Mouse (Mus musculus) gastrocnemius, postnatal 36 days (tissue): ENCODE data around the gene Cdk2ap2. TPM values are rescaled to one million over a fixed set of nuclear protein-coding genes. Genes with fewer than 3 reads are reported as not detected.
"Not testable (repeated sequence)": the region's sequence is repeated elsewhere in the genome, so short reads cannot be mapped to it uniquely, and the experiment has no call there.

ENCODE experiments used
- DNase-seq, 2 experiments: peaks; one replicate each; pipeline ENCODE4 v3.0.0; 2022
- intact Hi-C: fragments of 180-260 bp; cut with DNase I; formaldehyde crosslinking; loops from one replicate; pipeline ENCODE4 v1.15.1; 2025
- total RNA-seq, 2 experiments: library from RNA; stranded (reverse); gene quantifications; 2 replicates each; pipeline ENCODE4 v1.2.3; 2021

Gene Cdk2ap2
- total RNA-seq, 2 experiments from 2014 or later = 20.0 to 22.3 TPM

- intact Hi-C loops = no loop called here
Measured at GRCm38 (mm10) chr19:4129462-4129861, 32.5 kb downstream of the Cdk2ap2 start.

GRCm38 (mm10) chr19:4130106-4130505 lies 33.1 kb downstream of the Cdk2ap2 start:
- no peak for DNase-seq
- intact Hi-C loops = loop anchor here (2.0 kb wide), 1 partner anchor 51 kb away; no protein-coding TSS in a partner anchor

More at GRCm38 (mm10) chr19:4129462-4129861, 32.5 kb downstream of the Cdk2ap2 start:
- no peak for DNase-seq

- DNase-seq = no peak
- intact Hi-C loops = loop anchor here (2.0 kb wide), 1 partner anchor 52 kb away; no protein-coding TSS in a partner anchor
Measured at GRCm38 (mm10) chr19:4131075-4131474, 34.1 kb downstream of the Cdk2ap2 start.

GRCm38 (mm10) chr19:4131768-4132167 lies 34.8 kb downstream of the Cdk2ap2 start:
- intact Hi-C loops = loop anchor here (2.0 kb wide), 1 partner anchor 53 kb away; no protein-coding TSS in a partner anchor
- no peak for DNase-seq

GRCm38 (mm10) chr19:4134354-4134753 lies 37.4 kb downstream of the Cdk2ap2 start:
- no peak for DNase-seq
- intact Hi-C loops = no loop called here

GRCm38 (mm10) chr19:4135229-4135962 lies 38.4 kb downstream of the Cdk2ap2 start:
- intact Hi-C loops = loop anchor here (5.0 kb wide), 1 partner anchor 38 kb away; the partner anchor contains the start of genes Cdk2ap2 and Pitpnm1
- DNase-seq = not testable (repeated sequence)

- not testable (repeated sequence) for DNase-seq
- intact Hi-C loops = loop anchor here (5.0 kb wide), 1 partner anchor 39 kb away; the partner anchor contains the start of genes Cdk2ap2 and Pitpnm1
Measured at GRCm38 (mm10) chr19:4135963-4136345, 39.0 kb downstream of the Cdk2ap2 start.

- intact Hi-C loops = loop anchor here (5.0 kb wide), 1 partner anchor 39 kb away; the partner anchor contains the start of genes Cdk2ap2 and Pitpnm1
- no peak for DNase-seq
Measured at GRCm38 (mm10) chr19:4136463-4136862, 39.5 kb downstream of the Cdk2ap2 start.

GRCm38 (mm10) chr19:4137913-4138312 lies 40.9 kb downstream of the Cdk2ap2 start:
- intact Hi-C loops = loop anchor here (5.0 kb wide), 1 partner anchor 41 kb away; the partner anchor contains the start of genes Cdk2ap2 and Pitpnm1
- no peak for DNase-seq

- intact Hi-C loops = loop anchor here (5.0 kb wide), 1 partner anchor 42 kb away; the partner anchor contains the start of genes Cdk2ap2 and Pitpnm1
- no peak for DNase-seq
Measured at GRCm38 (mm10) chr19:4139446-4139845, 42.5 kb downstream of the Cdk2ap2 start, which contains the start of gene Gpr152. Gene Gpr152 (plus strand): TSS chr19:4139787.

- no peak for DNase-seq
- intact Hi-C loops = no loop called here
Measured at GRCm38 (mm10) chr19:4140147-4140546, 43.2 kb downstream of the Cdk2ap2 start.

- no peak for DNase-seq
- intact Hi-C loops = no loop called here
Measured at GRCm38 (mm10) chr19:4142416-4143173, 45.6 kb downstream of the Cdk2ap2 start.

GRCm38 (mm10) chr19:4143759-4144268 lies 46.8 kb downstream of the Cdk2ap2 start, which contains the start of gene Cabp4:
Gene Cabp4 (minus strand): TSS chr19:4144033.
- intact Hi-C loops = no loop called here

GRCm38 (mm10) chr19:4144550-4145498 lies 47.8 kb downstream of the Cdk2ap2 start:
- intact Hi-C loops = no loop called here
- no peak for DNase-seq

More at GRCm38 (mm10) chr19:4143759-4144268, 46.8 kb downstream of the Cdk2ap2 start, which contains the start of gene Cabp4:
- no peak for DNase-seq

GRCm38 (mm10) chr19:4145936-4146335 lies 49.0 kb downstream of the Cdk2ap2 start:
- intact Hi-C loops = no loop called here
- DNase-seq = no peak

GRCm38 (mm10) chr19:4146366-4147021 lies 49.5 kb downstream of the Cdk2ap2 start:
- intact Hi-C loops = no loop called here

GRCm38 (mm10) chr19:4147022-4147405 lies 50.0 kb downstream of the Cdk2ap2 start:
- no peak for DNase-seq
- intact Hi-C loops = no loop called here

More at GRCm38 (mm10) chr19:4146366-4147021, 49.5 kb downstream of the Cdk2ap2 start:
- no peak for DNase-seq

GRCm38 (mm10) chr19:4147782-4148490 lies 51.0 kb downstream of the Cdk2ap2 start:
- no peak for DNase-seq
- intact Hi-C loops = no loop called here
